Mouse (Mus musculus) activated CD4-positive, CD25-positive, alpha-beta regulatory T cell, adult 4 months (primary cell): ENCODE results near the gene H2afz. TPM values are rescaled to one million over a fixed set of nuclear protein-coding genes. Genes with fewer than 3 reads are reported as not detected.
A peak's percentile ranks its signal among the peaks of the same experiment; 100 is the strongest.
"Not testable (repeated sequence)": the region's sequence is repeated elsewhere in the genome, so short reads cannot be mapped to it uniquely, and the experiment has no call there.

Source experiments
- ATAC-seq: one replicate; pipeline ENCODE4 v1.8.0; 2017
- polyA plus RNA-seq, 2 experiments: library from polyadenylated mRNA; unstranded; fragments of 100-300 nt; shearing (Covaris generic); gene quantifications; one replicate each; pipeline ENCODE4 v1.2.1; 2017

H2afz gene
- 1,000 to 10,000 TPM; 1,823 to 2,009 TPM for polyA plus RNA-seq

DNA sequence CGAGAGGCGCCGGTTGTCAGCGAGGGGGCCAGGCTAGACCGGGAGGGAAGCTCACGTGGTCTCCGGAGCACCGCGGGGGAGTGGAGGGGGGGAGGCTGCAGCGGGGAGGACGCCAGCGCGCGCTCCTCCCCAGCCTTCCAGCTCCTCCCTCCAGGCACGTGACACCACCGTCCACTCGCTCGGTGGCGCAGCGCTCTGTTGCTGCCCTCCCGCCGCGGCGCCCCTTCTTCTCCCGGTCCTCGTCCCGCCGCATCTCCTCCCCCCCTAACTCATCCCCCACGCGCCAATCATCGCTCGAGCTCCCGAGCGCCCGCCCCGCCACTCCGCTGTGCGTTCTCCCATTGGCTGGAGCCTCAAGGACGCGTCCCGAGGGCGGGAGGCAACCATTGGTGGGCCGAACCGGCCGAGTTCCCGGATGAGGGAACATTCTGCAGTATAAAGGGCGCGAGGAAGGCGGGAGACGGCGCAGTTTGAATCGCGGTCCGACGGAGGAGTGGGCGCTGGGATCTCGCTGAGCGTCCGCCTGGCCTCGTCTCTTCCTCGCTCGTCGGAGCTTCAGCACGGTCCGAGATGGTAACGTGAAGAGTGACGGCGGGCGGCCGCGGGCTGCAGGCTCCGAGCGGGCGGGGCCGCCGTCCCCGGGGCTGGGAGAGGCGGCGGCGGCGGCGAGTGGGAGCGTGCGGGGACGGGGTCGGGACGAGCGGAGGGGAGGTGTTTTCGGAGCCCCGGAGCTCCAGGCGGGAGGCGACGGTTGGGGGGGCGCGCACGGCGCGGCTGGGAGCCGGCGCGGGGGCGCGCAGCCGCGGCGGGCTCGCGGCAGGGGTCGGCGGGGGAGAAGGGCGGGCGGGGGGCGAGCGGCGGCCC, at the start of gene H2afz:
Gene H2afz (plus strand): TSS at position 364 of the 864 bp plus-strand sequence.
- ATAC-seq = peak; percentile 71

DNA sequence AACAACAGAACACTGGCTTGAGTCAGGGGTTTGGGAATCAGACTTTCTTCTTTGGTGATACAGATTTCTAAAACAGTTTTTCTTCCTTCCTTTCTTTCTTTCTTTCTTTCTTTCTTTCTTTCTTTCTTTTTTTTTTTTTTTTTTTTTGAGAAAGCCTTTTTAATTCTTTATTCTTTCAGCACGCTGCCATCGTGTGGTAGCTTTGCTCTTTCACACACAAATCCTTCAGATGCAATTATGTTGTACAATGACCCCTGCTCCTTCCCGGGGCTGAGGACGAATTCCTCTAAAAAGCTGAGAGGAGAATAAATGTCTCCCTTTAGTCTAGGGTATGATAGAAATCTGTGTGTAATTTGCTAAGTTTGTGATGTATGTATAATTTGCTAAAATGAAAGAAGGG, 45.6 kb upstream of the H2afz start:
- no peak for ATAC-seq

DNA sequence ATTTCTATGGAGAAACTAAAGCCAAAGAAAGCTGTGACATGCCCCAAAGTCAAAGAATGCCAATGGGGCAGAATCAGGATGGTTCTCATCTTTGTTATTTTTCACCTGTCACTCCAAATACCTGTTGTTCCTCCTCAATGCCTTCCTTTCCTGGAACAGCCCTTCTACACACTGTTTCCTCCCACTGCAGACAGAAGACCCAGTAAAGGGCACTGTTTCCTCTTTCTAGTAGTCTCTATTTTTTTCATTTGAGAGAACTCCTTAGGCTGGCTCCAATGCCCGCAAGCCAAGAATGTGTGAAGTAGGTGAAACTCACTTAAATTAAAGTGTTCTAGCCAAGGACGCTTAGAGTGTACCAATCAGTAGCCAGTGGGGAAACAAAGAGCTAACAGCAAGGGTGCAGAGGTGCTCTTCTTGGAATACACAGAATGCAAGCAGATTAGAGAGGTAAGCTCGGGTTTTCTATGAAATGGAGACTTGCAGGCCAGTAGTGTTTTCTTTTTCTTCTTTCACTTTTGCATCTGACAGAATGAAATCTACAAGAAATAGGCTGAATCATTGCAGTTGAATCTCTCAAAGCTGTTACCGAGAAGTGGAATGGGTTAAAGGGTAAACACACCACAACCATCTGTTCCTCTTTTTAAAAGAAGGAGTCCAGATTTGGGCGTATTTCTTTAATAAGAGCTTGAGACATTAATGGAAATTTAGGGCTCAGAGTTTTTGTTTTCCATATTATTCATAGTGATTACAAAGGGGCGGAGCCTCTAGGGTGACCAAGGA, 43.4 kb upstream of the H2afz start:
- peak; percentile 57 for ATAC-seq

DNA sequence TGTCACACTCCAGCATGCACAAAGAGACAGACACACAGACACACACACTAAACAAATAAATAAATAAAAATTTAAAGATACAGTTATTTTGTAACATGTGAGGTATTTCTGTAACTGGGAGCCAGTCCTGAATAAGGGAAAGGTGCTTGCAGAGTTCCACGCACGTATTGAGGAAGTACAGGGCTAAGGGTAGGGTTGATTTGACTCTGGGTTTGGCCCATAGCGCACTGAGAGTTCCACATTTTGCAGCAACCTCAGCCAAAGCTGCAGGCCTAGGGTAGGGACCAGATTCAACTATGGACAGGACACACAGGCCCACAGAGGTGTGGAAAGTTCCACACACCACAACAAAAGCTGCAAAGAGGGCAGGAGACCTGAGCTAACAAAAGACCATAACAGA, 41.0 kb upstream of the H2afz start:
- no peak for ATAC-seq

DNA sequence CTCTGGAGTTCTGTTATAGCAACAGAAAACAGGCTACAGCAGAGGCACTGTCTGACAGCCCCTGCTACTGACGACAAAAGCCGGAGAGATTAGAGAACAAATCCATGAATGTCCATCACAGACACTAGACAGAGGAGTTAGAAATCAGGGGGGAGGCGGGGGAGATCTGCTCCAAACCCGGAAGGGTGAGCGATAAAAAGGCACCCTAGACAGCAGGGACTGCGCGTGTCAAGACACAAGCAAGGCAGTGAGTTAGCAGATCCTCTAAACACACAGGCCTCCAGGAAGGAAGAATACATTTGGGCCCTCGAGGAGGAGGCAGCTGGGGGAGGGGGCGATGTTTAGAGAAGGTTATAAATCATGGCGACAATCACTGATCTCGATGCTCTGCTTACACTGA, 36.6 kb upstream of the H2afz start:
- no peak for ATAC-seq

DNA sequence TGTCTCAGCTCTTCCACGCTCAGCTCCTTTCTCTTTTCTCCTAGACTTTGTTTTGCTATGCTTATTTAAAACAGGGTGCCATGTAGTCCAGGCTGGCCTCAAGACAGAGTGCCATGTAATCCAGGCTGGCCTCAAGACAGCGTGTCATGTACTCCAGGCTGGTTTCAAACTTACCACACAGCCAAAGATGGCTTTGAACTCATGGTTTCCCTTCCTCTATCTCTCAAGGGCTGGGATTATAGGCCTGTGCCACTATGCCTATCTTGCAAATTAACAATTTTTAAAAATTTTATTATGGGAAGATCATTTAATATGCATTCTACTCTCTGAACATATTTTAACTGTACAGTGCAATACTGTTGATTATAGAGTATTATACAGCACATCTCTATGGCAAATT, 33.1 kb upstream of the H2afz start:
- ATAC-seq = no peak

DNA sequence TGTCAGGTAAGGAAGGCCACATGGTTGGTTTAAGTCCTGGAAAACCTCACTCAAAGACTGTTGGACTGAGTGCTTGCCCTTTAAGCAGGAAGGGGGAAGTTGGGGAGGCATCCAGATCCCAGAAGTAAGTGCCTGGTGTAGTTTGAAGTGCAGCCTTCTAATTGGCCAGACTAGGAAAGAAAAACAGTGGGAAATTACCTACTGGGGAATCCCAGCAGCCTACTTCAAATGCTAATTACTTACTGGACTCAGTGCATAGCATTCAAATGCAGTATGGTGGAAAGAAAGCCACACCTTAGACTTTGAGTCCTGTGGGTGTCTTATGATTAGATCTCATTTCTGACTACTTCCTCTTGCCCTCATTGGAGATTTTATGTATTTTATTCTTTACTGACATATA, 31.2 kb upstream of the H2afz start:
- peak; percentile 86 for ATAC-seq

DNA sequence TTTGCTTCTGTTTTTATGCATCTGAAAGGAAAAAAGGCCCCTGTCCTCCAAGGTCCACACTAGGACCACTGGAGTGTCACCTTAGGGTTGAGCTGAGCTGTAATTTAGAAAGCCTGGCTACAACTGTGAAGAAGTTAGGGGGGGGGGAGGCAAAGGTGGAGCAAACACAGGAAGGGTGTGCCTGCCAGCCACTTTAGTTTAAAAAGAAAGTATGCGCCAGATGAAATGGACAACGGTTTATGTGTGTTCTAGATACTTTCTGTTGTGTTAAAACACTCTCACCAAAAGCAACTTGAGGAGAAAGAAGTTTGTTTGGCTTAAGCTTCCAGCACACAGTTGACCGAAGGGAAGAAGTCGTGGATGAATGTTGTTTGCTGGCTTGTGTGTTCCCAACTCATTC, 30.6 kb upstream of the H2afz start:
- peak; percentile 40 for ATAC-seq

DNA sequence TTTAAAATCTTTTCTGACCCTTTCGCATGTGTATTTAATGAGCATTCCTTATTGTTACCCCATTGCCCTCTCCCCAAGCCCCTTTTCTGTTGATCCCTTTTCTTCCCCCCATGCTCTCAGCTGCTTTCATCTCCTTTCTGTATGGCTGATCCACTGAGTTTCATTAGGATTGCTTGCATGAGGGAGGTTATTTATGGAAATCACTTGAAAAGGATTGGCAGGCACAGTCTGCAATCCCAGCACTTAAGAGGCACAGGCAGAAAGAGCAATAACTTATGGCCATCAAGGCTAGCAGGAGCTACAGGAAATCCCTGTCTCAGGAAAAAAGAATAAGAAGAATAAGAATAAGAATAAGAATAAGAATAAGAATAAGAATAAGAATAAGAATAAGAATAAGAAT, 27.7 kb upstream of the H2afz start:
- no peak for ATAC-seq

DNA sequence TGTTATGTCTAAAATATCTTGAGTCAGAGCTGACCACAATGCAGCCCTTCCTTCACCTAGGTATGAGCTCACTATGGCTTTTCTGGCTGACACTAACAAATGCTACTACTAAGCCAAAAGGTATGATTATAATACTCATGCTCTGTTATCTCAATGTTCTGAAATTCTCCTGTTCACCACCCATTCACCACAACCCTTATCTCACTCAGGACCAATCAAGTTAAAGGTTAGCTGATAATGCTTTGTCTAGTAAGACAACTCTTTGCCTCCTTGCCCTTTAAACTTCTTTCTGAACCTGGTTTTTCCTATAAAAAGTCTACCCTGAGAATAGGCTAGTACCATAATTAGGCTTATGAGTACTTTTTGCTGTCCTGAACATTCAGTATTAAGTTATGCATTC, 26.1 kb upstream of the H2afz start:
- ATAC-seq = no peak

DNA sequence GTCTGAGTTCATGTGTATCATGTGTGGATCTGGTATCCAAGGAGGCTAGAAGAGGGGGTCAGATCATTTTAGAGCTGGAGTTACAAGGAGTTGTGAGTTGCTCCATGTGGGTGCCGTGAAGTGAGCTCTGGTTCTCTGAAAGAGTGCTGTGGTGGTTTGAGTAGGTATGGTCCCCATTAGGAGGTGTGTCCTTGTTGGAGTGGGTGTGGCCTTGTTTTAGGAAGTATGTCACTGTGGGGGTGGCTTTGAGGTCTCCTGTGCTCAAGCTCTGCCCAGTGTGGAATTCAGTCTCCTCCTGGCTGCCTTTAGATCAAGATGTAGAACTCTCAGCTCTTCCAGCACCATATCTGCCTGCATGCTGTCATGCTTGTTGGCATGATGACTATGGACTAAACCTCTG, 21.3 kb upstream of the H2afz start:
- no peak for ATAC-seq

DNA sequence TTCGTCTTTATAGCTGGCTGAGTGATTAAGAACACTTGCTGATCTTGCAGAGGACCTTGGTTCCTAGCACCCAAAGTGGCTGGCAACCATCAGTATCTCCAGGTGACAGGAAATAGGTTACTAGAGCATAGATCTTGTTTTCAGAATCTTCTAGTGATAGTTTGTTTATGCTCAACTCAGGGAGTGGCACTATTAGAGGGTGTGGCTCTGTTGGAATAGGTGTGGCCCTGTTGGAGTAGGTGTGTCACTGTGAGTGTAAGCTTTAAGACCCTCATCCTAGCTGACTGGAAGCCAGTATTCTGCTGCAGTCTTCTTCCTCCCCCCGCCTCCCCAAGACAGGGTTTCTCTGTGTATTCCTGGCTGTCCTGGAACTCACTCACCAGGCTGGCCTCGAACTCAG, 20.0 kb upstream of the H2afz start:
- ATAC-seq = no peak

DNA sequence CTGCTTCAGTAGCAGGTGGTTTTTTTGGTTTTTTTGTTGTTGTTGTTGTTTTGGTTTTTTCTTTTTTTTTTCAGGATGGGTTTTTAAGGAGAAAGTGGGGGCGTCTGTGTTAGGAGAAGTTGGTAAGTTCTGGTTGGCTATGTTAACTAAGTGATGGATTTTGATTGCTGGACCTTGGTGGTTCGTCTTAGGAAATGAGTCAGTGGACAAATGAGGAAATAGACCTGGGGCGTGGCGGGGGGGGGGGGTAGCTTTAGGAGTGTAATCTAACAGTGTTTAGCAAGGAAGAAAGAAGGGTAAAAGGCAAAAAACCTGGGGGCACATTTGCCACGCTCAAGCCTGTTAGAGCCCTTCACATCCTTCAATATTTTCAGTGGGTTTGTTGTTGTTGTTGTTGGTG, 17.7 kb upstream of the H2afz start:
- no peak for ATAC-seq

DNA sequence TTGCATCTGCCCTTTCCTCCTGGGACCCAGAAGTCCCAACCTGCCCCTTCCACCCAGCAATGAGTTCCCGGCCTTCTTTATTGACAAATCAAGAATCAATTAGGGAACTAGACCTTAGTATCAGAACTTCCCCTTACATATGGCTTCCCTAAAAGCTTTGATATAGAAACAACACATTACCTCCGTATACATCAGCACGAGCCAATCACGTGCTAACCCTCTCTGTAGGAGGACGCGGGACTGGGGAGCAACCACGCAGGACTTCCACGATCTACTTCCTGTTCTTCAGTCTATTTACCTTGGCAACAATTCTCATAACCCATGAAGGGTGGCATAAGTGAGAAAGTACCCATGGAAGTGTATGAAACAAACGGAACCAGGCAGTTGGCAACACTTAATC, 15.9 kb upstream of the H2afz start:
- ATAC-seq = no peak

DNA sequence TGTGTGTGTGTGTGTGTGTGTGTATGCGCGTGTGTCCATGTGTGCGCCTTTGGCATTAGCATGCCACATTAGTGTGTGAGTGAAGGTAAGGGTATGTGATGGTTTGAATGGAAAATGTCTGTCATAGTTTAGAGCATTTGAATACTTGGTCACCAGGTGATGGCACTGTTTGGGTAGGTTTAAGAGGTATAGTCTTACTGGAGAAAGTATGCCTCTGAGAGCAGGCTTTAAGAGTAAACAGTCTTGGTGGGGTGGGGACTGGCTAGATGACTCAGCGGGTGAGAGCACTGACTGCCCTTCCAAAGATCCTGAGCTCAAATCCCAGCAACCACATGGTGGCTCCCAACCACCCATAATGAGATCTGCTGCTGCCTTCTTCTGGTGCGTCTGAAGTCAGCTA, 14.6 kb upstream of the H2afz start:
- no peak for ATAC-seq

DNA sequence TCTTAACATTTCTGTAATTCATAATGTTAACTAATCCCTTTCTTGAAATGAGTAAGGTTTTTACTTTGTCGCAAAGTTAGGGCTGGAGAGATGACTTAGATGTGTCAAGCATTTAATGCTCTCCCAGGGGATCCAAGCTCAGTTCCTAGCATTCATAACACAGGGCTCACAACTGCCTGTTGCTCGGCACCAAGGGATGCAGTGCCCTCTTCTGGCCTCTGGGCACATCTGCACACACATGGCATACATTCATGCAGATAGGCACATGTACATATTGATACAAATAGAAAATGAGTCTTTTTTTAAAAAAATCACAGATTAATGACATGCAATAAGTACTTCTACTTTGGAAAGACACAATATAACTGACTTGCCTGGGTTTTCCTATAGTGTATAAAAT, 13.1 kb upstream of the H2afz start:
- ATAC-seq = no peak

DNA sequence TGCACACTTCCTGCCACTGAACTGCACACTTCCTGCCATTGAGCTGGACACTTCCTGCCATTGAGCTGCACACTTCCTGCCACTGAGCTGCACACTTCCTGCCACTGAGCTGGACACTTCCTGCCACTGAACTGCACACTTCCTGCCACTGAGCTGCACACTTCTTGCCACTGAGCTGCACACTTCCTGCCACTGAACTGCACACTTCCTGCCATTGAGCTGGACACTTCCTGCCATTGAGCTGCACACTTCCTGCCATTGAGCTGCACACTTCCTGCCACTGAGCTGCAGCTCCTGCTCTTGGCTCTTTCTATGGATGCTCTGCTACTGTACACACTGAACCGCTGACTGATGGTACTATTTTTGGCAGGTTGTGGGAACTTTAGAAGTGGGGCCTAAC, 11.3 kb upstream of the H2afz start:
- not testable (repeated sequence) for ATAC-seq

DNA sequence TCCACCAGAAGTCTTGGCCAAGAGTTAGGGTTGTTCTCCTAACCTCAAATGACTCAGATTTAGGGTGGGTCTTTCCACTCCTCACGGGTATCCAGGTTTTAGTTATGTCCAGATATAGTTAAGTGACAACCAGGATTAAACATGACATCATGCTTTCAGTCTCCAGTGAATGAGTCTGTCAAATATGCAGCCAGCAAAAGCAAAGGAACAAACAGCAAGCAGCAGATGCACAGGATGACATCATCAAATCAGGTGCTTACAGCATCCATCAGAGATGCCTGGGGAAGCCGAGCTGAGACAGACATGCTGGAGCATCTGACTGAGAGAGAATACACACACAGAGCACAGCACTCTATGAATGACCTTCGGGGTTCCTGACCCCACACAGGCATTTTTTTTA, 9.0 kb upstream of the H2afz start:
- ATAC-seq = no peak

DNA sequence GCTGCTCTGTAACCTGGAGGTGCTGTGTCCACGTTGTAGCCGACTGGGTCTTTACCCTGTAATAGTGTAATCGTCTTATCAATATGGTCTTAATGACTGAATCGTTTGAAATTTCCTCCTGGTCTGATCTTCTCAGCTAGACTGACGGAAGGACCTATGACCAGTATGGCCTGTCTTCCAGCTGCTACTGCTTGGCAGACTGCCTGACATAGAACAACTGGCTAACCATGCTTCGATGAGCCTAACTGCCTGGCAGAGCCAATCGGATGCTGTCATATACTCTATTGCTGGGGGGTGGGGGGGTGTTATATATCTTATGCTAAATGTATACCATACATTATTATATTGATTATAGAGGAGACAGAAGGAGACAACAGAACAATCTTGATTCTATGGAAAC, 8.2 kb upstream of the H2afz start:
- ATAC-seq = no peak

DNA sequence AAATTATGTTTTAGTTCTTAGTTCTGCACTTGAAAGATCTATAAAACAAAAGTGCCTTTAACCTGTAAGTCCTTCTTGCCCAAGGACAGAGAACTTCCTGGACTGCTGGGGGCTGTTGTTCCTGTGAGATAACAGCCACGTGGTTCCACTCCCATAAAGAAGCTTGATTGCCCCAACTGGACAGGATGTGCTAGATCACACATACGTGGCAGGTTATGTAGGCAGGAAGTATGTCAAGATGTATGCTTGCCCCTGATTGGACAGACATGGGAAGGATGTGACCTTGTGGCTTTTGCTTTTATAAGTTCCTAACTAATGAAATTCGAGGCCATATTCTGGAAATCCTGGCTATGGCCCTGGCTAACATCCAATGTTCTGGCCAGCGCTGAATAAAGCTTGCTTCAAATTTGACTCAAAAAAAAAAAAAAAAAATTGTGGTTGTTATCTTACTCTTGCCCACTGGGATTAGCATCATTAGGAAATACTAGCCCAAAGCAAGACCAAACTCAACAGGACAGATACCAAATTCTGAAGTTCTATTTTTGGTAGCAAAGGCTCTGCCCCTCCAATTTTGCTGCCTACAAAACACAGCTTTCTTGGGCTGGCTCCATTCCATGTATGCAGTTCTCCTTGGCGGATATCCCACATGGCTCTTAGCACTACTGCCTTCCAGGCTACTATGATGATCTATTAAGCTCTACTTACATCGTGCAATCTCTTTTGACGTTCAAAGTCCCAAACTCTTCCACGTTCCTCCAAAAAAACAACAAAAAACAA, 3.7 kb upstream of the H2afz start:
- ATAC-seq = no peak

DNA sequence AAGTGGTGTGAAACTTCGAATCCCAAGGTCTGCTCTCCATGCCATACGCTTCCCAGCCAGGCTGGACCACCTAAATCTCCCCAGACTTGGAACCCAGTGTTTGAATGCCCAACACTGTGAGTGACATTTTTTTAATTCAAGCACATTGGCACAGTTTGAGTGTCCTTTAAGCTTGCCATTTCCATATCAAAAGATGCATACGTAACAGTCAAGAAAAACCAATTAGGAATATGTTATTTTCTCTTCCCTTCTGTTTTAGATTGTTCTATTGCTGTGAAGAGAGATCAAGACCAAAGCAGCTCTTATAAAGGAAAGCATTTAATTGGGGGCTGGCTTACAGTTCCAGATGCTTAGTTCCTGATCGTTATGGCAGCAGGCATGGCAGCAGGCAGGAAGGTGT, 2.9 kb upstream of the H2afz start:
- no peak for ATAC-seq

DNA sequence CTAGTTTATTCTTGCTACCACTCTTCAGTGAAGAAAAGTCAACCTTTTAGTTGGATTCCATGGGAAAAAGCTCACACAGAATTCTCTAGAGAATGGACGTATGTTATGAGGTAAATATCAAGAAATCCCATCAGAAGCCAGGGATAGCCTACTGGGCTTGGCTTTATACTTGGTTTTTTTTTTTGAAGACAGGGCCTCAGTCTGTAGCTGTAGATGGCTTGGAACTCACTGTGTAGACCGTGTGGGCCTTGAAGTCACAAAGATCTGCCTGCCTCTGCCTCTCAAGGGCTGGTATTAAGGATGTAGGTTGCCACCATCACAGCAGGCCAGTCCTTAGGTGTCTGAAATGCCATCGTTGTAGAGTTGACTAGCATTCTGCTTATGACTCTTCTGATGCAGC, 1.7 kb upstream of the H2afz start:
- no peak for ATAC-seq
